Mouse (Mus musculus): ENCODE measurements at regions not wholly inside any gene's neighbourhood (a gene's known extent, or its start where the extent isn't known, plus 50 kb on each side); places are given as distances from the start of the nearest gene placed in this dataset.
"Not testable (repeated sequence)": the region's sequence is repeated elsewhere in the genome, so short reads cannot be mapped to it uniquely, and the experiment has no call there.

- DNase-seq: no peak
These were observed 168.3 kb upstream of the Npvf start for GRCm38 (mm10) chr6:50822236-50823151.

GRCm38 (mm10) chr6:50823220-50823910 is 169.1 kb upstream of the Npvf start:
- no peak for DNase-seq

- no peak for DNase-seq
These were observed 170.2 kb upstream of the Npvf start for GRCm38 (mm10) chr6:50824466-50824865.

GRCm38 (mm10) chr6:50831725-50832124 is 177.5 kb upstream of the Npvf start:
- no peak for DNase-seq

- DNase-seq: no peak
These were observed 181.9 kb upstream of the Npvf start for GRCm38 (mm10) chr6:50835997-50836625.

GRCm38 (mm10) chr6:50840826-50841225 is 186.6 kb upstream of the Npvf start:
- DNase-seq: no peak

- not testable (repeated sequence) for DNase-seq
These were observed 191.0 kb upstream of the Npvf start for GRCm38 (mm10) chr6:50845246-50845645.

- no peak for DNase-seq
These were observed 192.7 kb upstream of the Npvf start for GRCm38 (mm10) chr6:50846740-50847516.

- no peak for DNase-seq
These were observed 193.3 kb upstream of the Npvf start for GRCm38 (mm10) chr6:50847548-50847947.

GRCm38 (mm10) chr6:50859162-50859561 is 204.9 kb upstream of the Npvf start:
- DNase-seq: no peak

- no peak for DNase-seq
These were observed 223.8 kb upstream of the Npvf start for GRCm38 (mm10) chr6:50877991-50878390.

GRCm38 (mm10) chr6:50882298-50882697 is 228.1 kb upstream of the Npvf start:
- no peak for DNase-seq

GRCm38 (mm10) chr6:50882759-50883158 is 228.5 kb upstream of the Npvf start:
- DNase-seq: no peak

- DNase-seq: no peak
These were observed 230.8 kb upstream of the Npvf start for GRCm38 (mm10) chr6:50885031-50885430.

- DNase-seq: no peak
These were observed 231.6 kb upstream of the Npvf start for GRCm38 (mm10) chr6:50885771-50886360.

GRCm38 (mm10) chr6:50890370-50891204 is 236.3 kb upstream of the Npvf start:
- no peak for DNase-seq

- DNase-seq: no peak
These were observed 236.9 kb upstream of the Npvf start for GRCm38 (mm10) chr6:50891205-50891526.

GRCm38 (mm10) chr6:50898792-50899191 is 244.6 kb upstream of the Npvf start:
- no peak for DNase-seq

GRCm38 (mm10) chr6:50915166-50916030 is 261.2 kb upstream of the Npvf start:
- DNase-seq: no peak

GRCm38 (mm10) chr6:50918248-50918647 is 264.0 kb upstream of the Npvf start:
- no peak for DNase-seq

GRCm38 (mm10) chr6:50922235-50922634 is 268.0 kb upstream of the Npvf start:
- no peak for DNase-seq

Data from thymus, postnatal 4 days (tissue).